Mouse (Mus musculus): Measurements from ENCODE around the gene Scg5.

Gene Scg5

DNA sequence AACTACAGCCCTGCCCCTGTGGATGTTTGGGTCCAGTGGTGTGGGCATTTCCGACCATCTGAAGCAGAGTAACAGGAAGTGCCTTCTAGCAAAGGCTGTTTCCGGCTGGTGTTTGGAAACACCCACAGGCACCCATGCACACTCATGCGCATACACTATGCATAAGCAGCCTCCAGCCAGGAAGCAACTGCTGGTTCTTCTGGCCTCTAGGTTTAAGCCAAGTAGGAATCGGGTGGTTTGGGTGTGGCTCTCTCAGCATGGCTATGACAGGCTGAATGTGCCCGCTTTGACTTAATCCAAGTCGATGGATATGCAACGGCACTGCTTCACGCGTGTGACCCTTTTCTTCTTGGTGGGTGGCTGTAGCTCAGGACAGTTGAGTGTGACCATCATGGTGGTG is 79.6 kb downstream of the Scg5 start:
- DNase-seq (ENCODE audit: low spot score) = no peak

DNA sequence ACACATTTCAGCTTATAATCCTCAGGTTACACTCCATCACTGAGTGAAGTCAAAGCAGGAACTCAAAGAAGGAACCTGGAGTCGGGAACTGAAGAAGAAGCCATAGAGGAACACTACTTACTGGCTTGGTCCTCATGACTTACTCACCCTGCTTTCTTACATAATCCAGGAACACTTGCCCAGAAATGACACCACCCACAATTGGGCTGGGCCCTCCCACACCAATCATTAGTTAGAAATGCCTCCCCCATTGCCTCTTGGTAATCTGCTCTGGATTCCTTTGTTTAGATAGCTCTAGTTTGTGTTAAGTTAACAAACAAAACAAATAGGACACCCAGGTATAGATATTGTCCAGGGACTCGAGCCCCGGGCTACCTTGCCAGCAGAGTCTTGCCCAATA is 100.3 kb downstream of the Scg5 start:
- no peak for DNase-seq (ENCODE audit: low spot score)
